Mouse (Mus musculus) regulatory T cell (primary cell): ENCODE measurements at regions not wholly inside any gene's neighbourhood (a gene's known extent, or its start where the extent isn't known, plus 50 kb on each side); places are given as distances from the start of the nearest gene placed in this dataset.

ENCODE experiments used
- in situ Hi-C: fragments of 300-600 bp; cut with MboI, MseI; formaldehyde crosslinking; loops from one replicate; pipeline ENCODE4 v1.15.1; 2025; ENCODE audit warnings: high pct_unique_total_duplicates

DNA sequence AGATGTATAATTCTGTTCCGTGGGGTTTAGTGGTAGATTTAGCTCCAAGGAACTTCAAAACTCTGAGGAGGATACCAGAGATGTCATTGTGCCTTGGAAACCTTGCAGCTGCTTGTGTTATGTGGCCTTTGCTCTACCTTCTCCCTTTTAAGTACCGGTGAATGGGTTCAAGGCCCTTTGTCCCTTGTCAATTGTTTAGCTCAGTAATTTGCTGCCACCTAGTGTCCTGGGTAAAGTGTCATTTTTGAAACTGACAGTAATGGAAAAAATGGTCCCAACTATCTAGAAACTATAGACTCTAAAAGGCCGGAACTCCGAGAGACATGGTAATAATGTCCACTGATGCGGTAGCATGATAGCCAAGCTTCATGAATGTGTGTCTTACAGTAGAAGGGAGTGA, 90.8 kb upstream of the Phactr1 start:
- in situ Hi-C loops: loop anchor here (25.0 kb wide), 1 partner anchor 402 kb away; no protein-coding TSS in a partner anchor

DNA sequence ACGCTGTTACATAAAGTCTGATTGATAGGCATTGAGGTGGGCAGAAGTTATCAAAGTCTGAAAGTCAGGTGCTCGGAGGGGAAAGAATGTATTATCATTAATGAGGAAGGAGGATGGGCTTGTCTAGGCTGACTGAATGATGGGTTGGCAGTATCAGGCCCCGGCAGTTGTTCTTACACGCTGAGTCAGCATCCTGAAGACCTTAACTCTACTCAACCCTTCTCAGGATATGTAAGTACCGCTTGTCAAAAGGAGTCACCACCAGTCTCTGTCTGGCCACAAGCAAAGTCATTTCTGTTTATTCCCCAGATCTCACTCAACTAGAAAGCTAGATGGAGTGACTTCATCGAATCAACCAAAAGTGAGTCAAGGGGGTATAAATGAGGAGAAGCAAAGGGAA, 90.0 kb upstream of the Phactr1 start:
- in situ Hi-C loops: loop anchor here (25.0 kb wide), 1 partner anchor 403 kb away; no protein-coding TSS in a partner anchor

DNA sequence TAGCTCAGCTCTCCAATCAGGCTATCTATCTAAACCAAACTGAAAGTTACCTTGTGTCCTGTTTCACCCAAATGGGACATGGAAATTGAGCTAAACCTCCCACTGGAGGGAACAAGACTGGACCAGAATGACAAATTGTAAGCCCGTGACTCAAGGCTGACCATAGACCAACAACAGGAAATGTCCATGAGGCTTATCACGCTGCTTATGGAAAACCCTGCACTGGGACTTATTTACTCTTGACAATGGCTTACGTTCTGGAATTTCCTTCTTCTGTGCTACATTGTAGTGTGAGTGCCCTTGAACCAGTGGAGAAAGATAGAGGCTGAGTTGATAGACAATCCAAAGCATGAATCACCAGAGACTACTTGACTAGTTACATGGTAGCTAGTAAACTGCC, 87.5 kb upstream of the Phactr1 start:
- in situ Hi-C loops: loop anchor here (25.0 kb wide), 1 partner anchor 406 kb away; no protein-coding TSS in a partner anchor

DNA sequence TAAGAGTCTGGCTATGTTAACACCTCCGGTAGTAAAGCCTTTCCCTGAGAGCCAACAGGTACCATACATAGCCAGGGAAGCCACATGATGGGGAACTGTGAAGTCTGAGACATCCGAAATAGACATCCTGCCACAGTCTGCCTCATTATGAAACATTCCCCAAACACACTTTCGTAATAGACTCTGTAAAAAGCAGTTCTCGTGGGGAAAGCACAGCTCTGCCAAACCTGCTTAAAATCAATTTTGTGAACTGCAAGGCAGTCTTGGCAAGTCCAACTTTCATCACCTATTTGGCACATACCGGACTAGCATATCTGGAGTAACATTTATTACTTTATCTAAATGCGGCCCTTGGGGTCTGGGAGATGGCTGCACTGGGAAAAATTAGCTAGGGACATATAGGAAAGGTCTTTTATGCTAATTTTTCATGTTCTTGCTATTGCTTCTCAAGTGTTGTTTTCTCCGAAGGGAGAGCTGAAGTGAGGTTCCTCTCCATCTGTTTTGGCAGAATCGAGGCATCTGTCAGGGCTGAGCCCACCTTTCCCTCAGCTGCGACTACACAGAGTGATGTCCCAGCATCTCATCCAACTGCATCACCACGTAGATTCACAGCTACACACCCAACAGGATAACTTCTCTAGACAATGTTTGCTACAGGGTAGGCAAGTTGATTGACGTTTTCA, 86.8 kb upstream of the Phactr1 start:
- in situ Hi-C loops: loop anchor here (25.0 kb wide), 1 partner anchor 406 kb away; no protein-coding TSS in a partner anchor

DNA sequence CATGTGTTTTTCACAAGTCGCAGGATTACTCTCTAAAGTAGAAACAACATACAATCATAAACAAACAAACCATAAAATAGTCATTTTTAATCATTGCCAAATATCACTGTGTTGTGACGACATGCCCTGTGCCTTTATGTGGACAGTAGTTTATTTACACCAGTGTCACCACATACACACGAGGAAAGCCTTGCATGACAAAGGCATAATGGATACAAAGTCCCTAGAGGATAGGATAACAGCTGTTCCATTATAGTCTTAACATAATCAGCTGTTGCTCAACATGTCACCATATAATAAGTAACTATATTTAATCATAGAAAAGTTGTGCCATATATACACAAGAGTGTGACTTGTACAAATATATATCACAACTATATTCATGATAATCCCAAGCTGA, 85.2 kb upstream of the Phactr1 start:
- in situ Hi-C loops: loop anchor here (25.0 kb wide), 1 partner anchor 408 kb away; no protein-coding TSS in a partner anchor

DNA sequence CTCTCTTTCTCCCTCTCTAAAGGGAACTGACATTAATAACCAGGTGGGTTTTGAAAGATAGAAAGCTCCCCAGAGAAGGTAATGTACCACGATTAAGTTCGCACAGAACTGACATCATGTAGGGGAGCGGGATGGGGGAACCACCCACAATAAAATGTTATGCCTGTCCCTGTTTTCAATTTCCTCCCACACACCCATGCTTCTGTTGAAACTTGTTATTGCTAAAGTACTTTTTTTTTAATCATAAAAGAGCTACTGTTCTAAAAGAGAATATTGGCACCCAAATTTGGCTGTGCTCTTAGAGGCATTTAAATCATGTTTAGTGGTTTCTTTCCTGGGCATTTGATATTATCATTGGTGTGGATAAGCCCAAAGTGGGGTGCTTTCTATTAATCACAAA, 82.6 kb upstream of the Phactr1 start:
- in situ Hi-C loops: loop anchor here (25.0 kb wide), 1 partner anchor 410 kb away; no protein-coding TSS in a partner anchor

DNA sequence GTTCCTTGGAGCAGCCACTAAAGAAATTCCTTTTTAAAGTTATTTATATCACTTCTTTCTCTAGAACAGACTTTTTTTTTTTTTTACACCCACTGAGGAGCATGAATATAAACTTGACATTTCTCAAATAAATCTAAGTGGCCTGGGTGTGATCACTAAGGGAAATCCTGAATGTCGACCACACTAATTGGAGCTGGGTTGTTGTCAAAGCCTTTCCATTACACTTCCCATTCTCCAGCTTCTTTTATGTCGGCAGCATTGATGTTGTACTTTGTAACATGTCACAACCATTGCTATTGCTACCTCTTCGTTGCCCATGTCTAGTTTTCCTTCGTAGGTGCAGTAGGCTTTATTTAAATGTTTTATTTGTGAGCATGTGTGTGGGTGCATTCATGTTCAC, 77.1 kb upstream of the Phactr1 start:
- in situ Hi-C loops: no loop called here

DNA sequence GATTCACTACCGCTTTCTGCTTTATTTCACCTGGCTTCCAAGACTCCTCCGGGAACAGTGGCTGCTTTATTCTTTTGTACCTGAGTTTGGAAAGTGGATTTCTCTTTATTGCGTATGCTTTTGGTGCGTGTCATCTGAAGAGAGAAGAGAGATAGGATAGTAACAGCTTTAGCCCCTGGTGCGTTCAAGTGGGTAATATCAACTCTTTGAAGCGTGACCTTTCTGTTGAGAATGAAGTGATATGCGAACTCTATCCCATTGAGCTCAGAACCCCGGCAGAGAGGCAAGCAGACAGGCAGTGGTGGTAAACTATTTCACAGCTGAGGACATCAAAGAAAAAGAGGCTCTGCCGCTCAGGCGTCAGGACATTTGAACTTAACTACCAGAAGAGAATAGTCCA, 72.7 kb upstream of the Phactr1 start:
- in situ Hi-C loops: no loop called here

DNA sequence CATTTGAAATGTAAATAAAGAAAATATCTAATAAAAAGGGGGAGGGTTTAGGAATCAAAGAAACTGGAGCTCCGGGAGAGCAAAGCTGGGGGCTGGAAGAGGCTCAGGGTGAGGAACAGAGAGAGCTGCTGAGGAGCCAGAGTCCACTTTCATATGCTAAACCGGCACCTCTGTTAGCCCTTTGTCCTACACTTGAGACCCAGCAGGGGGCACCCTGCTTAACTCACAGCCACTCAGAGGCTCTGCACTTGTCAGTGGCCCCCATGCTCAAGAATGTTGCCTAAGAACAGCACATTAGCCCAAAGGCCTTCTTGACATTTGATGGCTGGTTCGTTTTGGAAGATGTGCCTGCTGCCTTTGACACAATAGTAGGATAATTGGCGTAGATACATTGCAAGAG, 71.5 kb upstream of the Phactr1 start:
- in situ Hi-C loops: no loop called here

DNA sequence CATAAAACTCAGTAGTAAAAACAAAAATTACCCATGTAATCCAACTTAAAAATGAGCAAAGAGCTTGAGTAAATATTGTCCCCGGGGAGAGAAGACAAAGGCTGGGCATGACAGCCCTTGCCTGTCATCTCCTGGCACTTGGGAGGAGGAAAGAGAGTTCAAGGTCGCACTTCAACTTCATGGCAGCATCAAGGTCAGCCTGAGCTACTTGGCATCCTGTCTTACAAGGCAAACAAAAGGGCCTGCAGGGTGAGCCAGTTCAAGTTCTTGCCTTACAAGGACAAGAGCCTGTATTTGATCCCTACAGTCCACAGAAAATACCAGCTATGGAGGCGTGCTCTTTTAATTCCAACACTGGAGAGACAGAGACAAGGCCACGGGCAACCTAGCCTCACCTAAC, 67.1 kb upstream of the Phactr1 start:
- in situ Hi-C loops: no loop called here

DNA sequence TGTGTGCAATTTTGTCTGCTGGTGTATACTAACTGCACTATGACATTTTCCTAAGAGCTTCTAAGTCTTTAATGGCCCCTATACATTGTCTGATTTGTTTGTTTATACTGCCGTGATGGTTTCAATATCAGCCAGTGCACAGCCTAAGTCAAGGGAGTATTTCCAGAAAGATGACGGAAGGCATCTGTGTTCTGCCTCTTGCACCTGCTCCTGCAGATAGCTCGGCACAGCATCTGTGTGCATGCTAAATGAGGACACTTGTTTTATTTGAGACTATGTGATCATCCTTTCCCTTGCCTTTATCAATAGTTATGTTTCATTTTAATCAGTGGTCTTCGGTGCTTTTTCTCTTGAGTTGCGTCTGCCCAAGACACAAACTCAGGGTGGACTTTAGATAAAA, 64.6 kb upstream of the Phactr1 start:
- in situ Hi-C loops: no loop called here

DNA sequence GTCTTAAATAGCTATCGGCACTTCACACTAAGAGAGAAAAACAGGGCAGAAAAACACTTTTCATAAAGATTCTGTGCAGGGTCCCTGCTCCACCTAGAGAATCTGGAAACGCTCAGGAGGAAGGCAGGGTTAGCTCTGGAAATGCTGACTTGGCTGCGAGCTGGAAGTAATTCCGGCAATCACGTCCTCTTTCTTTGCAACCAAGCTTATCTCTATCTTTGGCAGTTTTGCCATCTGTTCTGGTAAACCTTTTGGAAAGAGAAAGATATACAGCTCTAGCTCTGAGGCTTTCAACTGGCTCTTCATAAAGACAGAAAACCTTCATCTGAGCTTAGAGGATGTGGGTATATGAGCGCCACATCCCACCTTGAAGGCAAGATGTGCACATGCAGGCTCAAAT, 63.2 kb upstream of the Phactr1 start:
- in situ Hi-C loops: no loop called here

DNA sequence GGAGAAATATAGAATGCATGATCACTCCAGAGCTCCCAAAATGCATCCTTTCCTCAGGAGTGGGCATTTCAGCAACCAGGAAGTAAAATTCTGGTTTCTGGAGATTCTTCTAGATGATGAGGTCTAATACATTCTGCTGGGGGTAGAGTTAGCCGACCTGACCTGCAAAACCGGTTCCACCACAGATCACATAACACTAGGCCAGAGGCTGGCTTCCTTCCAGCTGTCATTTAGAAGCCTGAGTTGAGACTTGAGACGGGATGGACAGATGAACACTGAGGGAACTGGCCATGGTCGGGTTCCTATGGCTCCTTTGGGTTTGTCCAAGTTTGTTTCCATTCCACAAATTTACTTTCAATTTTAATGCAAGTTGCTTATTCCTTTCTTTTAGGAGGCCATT, 62.6 kb upstream of the Phactr1 start:
- in situ Hi-C loops: no loop called here

DNA sequence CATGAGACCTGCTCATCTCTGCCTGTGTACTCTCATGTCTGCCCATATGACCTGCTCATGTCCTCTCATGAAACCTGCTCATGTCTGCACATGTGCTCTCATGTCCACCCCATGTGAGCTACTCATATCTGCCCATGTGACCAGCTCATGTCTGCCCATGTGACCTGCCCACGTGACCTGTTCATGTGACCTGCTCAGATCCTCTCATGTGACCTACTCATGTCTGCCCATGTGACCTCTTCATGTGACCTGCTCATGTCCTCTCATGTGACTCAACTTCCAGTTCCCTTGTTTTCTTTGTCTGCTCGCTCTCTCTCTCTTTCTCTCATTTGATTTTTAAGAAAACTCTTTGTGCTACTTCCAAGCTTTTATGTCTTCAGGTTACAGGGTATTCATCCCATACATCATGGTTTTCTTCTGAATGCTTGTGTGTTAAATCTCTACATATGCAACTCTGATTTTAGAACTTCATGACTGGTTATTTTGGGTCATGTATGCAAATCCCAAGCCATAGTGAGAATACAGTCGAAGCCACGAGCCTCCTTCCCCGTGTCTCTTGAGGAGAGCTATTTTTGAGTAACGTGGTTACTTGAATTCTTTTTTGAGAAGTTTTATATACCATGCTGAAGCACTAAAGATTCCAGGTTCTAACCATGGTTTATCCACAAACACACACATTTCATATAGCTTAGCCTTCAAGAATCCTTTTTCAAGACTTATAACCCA, 60.7 kb upstream of the Phactr1 start:
- in situ Hi-C loops: no loop called here

DNA sequence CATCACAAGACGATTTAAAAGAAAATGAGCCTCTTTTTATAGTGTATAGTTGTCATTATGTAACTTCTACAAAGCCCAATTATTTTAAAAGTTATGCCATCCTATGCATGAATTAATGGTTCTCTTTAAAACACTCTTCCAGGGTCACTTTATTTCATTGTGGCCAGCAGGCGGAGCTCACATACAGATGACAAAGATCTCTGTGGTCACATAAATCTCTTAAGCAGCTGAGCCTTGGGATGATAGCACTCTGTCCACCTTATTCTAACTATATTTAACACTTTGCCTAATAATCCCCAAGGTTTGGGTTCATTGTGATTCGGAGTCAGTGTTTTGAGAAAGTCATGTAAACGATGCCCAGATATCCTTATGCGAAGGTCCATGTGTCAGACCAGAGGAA, 56.9 kb upstream of the Phactr1 start:
- in situ Hi-C loops: no loop called here
